Comparison of ENCODE assay signal across 16 mouse cellular contexts in genomic region chrX:166327621-166328020, GRCm38 (mm10).
A peak's percentile ranks its signal among the peaks of the same experiment; 100 is the strongest.
DNase-seq lines count a peak whose midpoint lies in the region; ATAC-seq and TF ChIP-seq lines count a peak whose summit lies in the region.
"Had no signal": no experiment of that assay in that cellular context is flagged by ENCODE, and none has a peak within 500 bp of the region (broad histone marks: within the 10 kb centered on the region; RNA-seq: fewer than 3 reads in every experiment).

No protein-coding gene starts in this region.

- no peak overlapping the region for H3K27ac ChIP-seq in liver, postnatal 0 days (ENCODE audit: low read depth)
- H3K27ac ChIP-seq in liver, embryonic 11.5 days (ENCODE audit: low read depth, low read length), result no peak overlapping the region
- peak overlapping the region; percentile 89 for H3K27ac ChIP-seq in forebrain, embryonic 14.5 days (ENCODE audit: low read depth, low read length)
- H3K27ac ChIP-seq in hindbrain, embryonic 15.5 days (replicated peaks), result peak overlapping the region; percentile 75
- H3K27ac ChIP-seq in neural tube, embryonic 14.5 days (ENCODE audit: low read depth, low read length), result peak overlapping the region; percentile 2; the same call in 1 of the 2 replicates
- H3K27ac ChIP-seq: limb, embryonic 12.5 days had no signal

- no peak overlapping the region for H3K4me3 ChIP-seq in liver, postnatal 0 days (ENCODE audit: low read depth, low read length)
- no peak overlapping the region for H3K4me3 ChIP-seq in liver, embryonic 11.5 days (ENCODE audit: low read depth, low read length)
- no peak overlapping the region for H3K4me3 ChIP-seq in forebrain, embryonic 14.5 days (ENCODE audit: low read depth, low read length)
- H3K4me3 ChIP-seq in hindbrain, embryonic 15.5 days, result no peak overlapping the region
- no peak overlapping the region for H3K4me3 ChIP-seq in neural tube, embryonic 14.5 days (ENCODE audit: low read depth, low read length)
- H3K4me3 ChIP-seq: heart, embryonic 12.5 days; limb, embryonic 12.5 days had no signal

- no peaks in the 10 kb centered on the region for H3K36me3 ChIP-seq in liver, postnatal 0 days (replicated peaks; ENCODE audit: insufficient read depth, low read length)
- H3K36me3 ChIP-seq in liver, embryonic 11.5 days (ENCODE audit: control insufficient read depth, insufficient read depth, low read length), result no peaks in the 10 kb centered on the region
- H3K36me3 ChIP-seq in forebrain, embryonic 14.5 days (ENCODE audit: control insufficient read depth, insufficient read depth, low read length), result no peaks in the 10 kb centered on the region
- H3K36me3 ChIP-seq in hindbrain, embryonic 15.5 days, result no peaks in the 10 kb centered on the region
- H3K36me3 ChIP-seq in neural tube, embryonic 14.5 days (ENCODE audit: control insufficient read depth, insufficient read depth, low read length), result no peaks in the 10 kb centered on the region
- H3K36me3 ChIP-seq: G1E; heart, embryonic 12.5 days; limb, embryonic 12.5 days had no signal

- no peak overlapping the region for H3K9ac ChIP-seq in liver, postnatal 0 days (replicated peaks)
- no peak overlapping the region for H3K9ac ChIP-seq in liver, embryonic 11.5 days (ENCODE audit: low read depth, low read length)
- no peak overlapping the region for H3K9ac ChIP-seq in forebrain, embryonic 14.5 days (ENCODE audit: low read length)
- no peak overlapping the region for H3K9ac ChIP-seq in hindbrain, embryonic 15.5 days
- H3K9ac ChIP-seq in neural tube, embryonic 14.5 days (replicated peaks; ENCODE audit: low read depth, low read length), result no peak overlapping the region
- H3K9ac ChIP-seq: heart, embryonic 12.5 days; limb, embryonic 12.5 days; lung, embryonic 14.5 days had no signal

- DNase-seq in liver, postnatal 0 days, result no peak
- DNase-seq in liver, embryonic 11.5 days (ENCODE audit: low spot score), result no peak
- DNase-seq in forebrain, embryonic 14.5 days (ENCODE audit: low spot score), result no peak
- DNase-seq in T-cell, adult 2 months (ENCODE audit: low spot score), result no peak
- DNase-seq in kidney, adult 9 months, result no peak
- DNase-seq: cerebellum, adult 2 months; gastrocnemius, postnatal 10 days; kidney, postnatal 10 days; lung, embryonic 14.5 days; right cerebral cortex, postnatal 4 days had no signal

- no peaks in the 10 kb centered on the region for H3K9me3 ChIP-seq in liver, postnatal 0 days (ENCODE audit: low read length)
- H3K9me3 ChIP-seq in liver, embryonic 11.5 days (ENCODE audit: control insufficient read depth, low read length), result no peaks in the 10 kb centered on the region
- H3K9me3 ChIP-seq in forebrain, embryonic 14.5 days (replicated peaks; ENCODE audit: control insufficient read depth, low read length), result no peaks in the 10 kb centered on the region
- H3K9me3 ChIP-seq in hindbrain, embryonic 15.5 days, result no peaks in the 10 kb centered on the region
- H3K9me3 ChIP-seq in neural tube, embryonic 14.5 days (ENCODE audit: control insufficient read depth, low read length), result no peaks in the 10 kb centered on the region
- H3K9me3 ChIP-seq: G1E; heart, embryonic 12.5 days; limb, embryonic 12.5 days had no signal

- no peaks in the 10 kb centered on the region for H3K27me3 ChIP-seq in liver, postnatal 0 days (ENCODE audit: insufficient read depth, low read length)
- peaks cover 3% of the 10 kb centered on the region for H3K27me3 ChIP-seq in liver, embryonic 11.5 days (replicated peaks; ENCODE audit: control insufficient read depth, insufficient read depth, low read length)
- no peaks in the 10 kb centered on the region; the same call in 1 of the 2 replicates for H3K27me3 ChIP-seq in forebrain, embryonic 14.5 days (replicated peaks; ENCODE audit: control insufficient read depth, insufficient read depth, low read length)
- no peaks in the 10 kb centered on the region for H3K27me3 ChIP-seq in hindbrain, embryonic 15.5 days
- no peaks in the 10 kb centered on the region for H3K27me3 ChIP-seq in neural tube, embryonic 14.5 days (ENCODE audit: control insufficient read depth, insufficient read depth, low read length)
- H3K27me3 ChIP-seq: heart, embryonic 12.5 days had no signal

- ATAC-seq in liver, postnatal 0 days, result peak; percentile 19; the same call in 1 of the 2 replicates
- ATAC-seq in liver, embryonic 11.5 days (replicated peaks; ENCODE audit: low FRiP score), result no peak
- peak; percentile 14; the same call in 1 of the 2 replicates for ATAC-seq in forebrain, embryonic 14.5 days
- no peak for ATAC-seq in hindbrain, embryonic 15.5 days (ENCODE audit: low FRiP score, low read depth)
- ATAC-seq in neural tube, embryonic 14.5 days (ENCODE audit: low read depth), result no peak
- no peak for ATAC-seq in inflammation-experienced regulatory T-cells, adult 6 months

- 59% methylated on average over 5 of the region's 5 CpGs for WGBS in liver, postnatal 0 days (ENCODE audit: insufficient replicate concordance)
- WGBS in liver, embryonic 11.5 days, result 67% methylated on average over 5 of the region's 5 CpGs
- 52% methylated on average over 5 of the region's 5 CpGs for WGBS in forebrain, embryonic 14.5 days
- WGBS in hindbrain, embryonic 15.5 days, result 47% methylated on average over 5 of the region's 5 CpGs
- 49% methylated on average over 5 of the region's 5 CpGs for WGBS in neural tube, embryonic 14.5 days

- no peak for TF ChIP-seq CTCF in liver, postnatal 0 days (IDR thresholded peaks at IDR 0.05; ENCODE audit: low read depth)

- TF ChIP-seq EP300 in liver, postnatal 0 days (IDR thresholded peaks at IDR 0.05; ENCODE audit: low read depth), result no peak

- no peak overlapping the region for H3K4me2 ChIP-seq in liver, postnatal 0 days (ENCODE audit: low read depth, low read length)
- no peak overlapping the region for H3K4me2 ChIP-seq in liver, embryonic 11.5 days
- H3K4me2 ChIP-seq in forebrain, embryonic 14.5 days (ENCODE audit: low read length), result no peak overlapping the region
- no peak overlapping the region for H3K4me2 ChIP-seq in hindbrain, embryonic 15.5 days
- no peak overlapping the region for H3K4me2 ChIP-seq in neural tube, embryonic 14.5 days (ENCODE audit: low read depth, low read length)
- H3K4me2 ChIP-seq: heart, embryonic 12.5 days; limb, embryonic 12.5 days; lung, embryonic 14.5 days had no signal

- H3K4me1 ChIP-seq in liver, postnatal 0 days (ENCODE audit: insufficient read depth), result no peaks in the 10 kb centered on the region
- no peaks in the 10 kb centered on the region for H3K4me1 ChIP-seq in liver, embryonic 11.5 days (replicated peaks; ENCODE audit: control insufficient read depth, insufficient read depth, low read length)
- H3K4me1 ChIP-seq in forebrain, embryonic 14.5 days (ENCODE audit: control insufficient read depth, insufficient read depth, low read length), result peaks cover 4% of the 10 kb centered on the region; the same call in 1 of the 2 replicates
- peaks cover 18% of the 10 kb centered on the region; the same call in 1 of the 2 replicates for H3K4me1 ChIP-seq in hindbrain, embryonic 15.5 days (replicated peaks)
- H3K4me1 ChIP-seq in neural tube, embryonic 14.5 days (ENCODE audit: control insufficient read depth, insufficient read depth, low read length), result no peaks in the 10 kb centered on the region

Comparison
In these comparisons a context has a peak if more than half of its experiments do, and no peak if none do; other contexts are left out.
1. ATAC-seq: peak in liver, postnatal 0 days (single experiment) and forebrain, embryonic 14.5 days (single experiment); none in liver, embryonic 11.5 days (single experiment), hindbrain, embryonic 15.5 days (single experiment), neural tube, embryonic 14.5 days (single experiment) and inflammation-experienced regulatory T-cells, adult 6 months (single experiment).
2. H3K27ac ChIP-seq: peak in forebrain, embryonic 14.5 days (single experiment), hindbrain, embryonic 15.5 days (single experiment) and neural tube, embryonic 14.5 days (single experiment); none in liver, postnatal 0 days (single experiment) and liver, embryonic 11.5 days (single experiment).